Mouse (Mus musculus): ENCODE data around the gene Cacnb4.

Cacnb4 gene

GRCm38 (mm10) chr2:52433365-52433764, 243.3 kb downstream of the Cacnb4 start:
- ChIA-PET CTCF (no interaction called here), POLR2A (interaction anchor here in 1 of 4 experiments (1.1 kb wide), 1 partner anchor 9 kb away, joined by 5 read pairs; the partner anchor contains the start of gene Arl5a)

- POLR2A ChIA-PET: no interaction called here
These were observed 249.2 kb downstream of the Cacnb4 start for GRCm38 (mm10) chr2:52427383-52427782.

GRCm38 (mm10) chr2:52426041-52426440, 250.6 kb downstream of the Cacnb4 start:
- CTCF ChIA-PET: interaction anchor here in 2 of 4 experiments (0.6 to 1.0 kb wide), 2 partner anchors 159 to 165 kb away, joined by 3 to 4 read pairs; no protein-coding TSS in a partner anchor
- POLR2A ChIA-PET: interaction anchor here in 3 of 4 experiments (0.6 to 4.5 kb wide), 6 partner anchors 10 to 356 kb away, joined by 4 to 37 read pairs (median 10); partner anchors contain the start of gene Rif1 (in 1 of the 3)

More at GRCm38 (mm10) chr2:52427383-52427782, 249.2 kb downstream of the Cacnb4 start:
- CTCF ChIA-PET: no interaction called here

- ChIA-PET POLR2A (interaction anchor here in 3 of 4 experiments (0.6 to 4.5 kb wide), 21 partner anchors 9 to 355 kb away, joined by 3 to 37 read pairs (median 5); partner anchors contain the start of genes Neb (in 2 of the 3) and Rif1 (in 1 of the 3)), CTCF (interaction anchor here in 2 of 4 experiments (1.0 to 1.9 kb wide), 2 partner anchors 165 kb away, joined by 3 to 4 read pairs; no protein-coding TSS in a partner anchor)
These were observed 251.2 kb downstream of the Cacnb4 start for GRCm38 (mm10) chr2:52425523-52425795.

- ChIA-PET POLR2A (interaction anchor here (0.6 to 4.5 kb wide), 60 partner anchors 8 to 1436 kb away, joined by 3 to 37 read pairs (median 4); partner anchors contain the start of genes Neb (in 2 of the 4), Prpf40a (in 2 of the 4), Rif1 (in 2 of the 4) and Arl6ip6 (in 1 of the 4)), CTCF (interaction anchor here (0.5 to 1.9 kb wide), 7 partner anchors 21 to 697 kb away, joined by 3 to 11 read pairs (median 3); no protein-coding TSS in a partner anchor)
These were observed 251.7 kb downstream of the Cacnb4 start, which contains the start of gene Arl5a for GRCm38 (mm10) chr2:52424747-52425522. Gene Arl5a (minus strand): TSS chr2:52424901.

GRCm38 (mm10) chr2:52424248-52424728, 252.3 kb downstream of the Cacnb4 start:
- ChIA-PET CTCF (interaction anchor here (0.5 to 1.9 kb wide), 7 partner anchors 20 to 698 kb away, joined by 3 to 11 read pairs (median 3); no protein-coding TSS in a partner anchor), POLR2A (interaction anchor here (0.6 to 4.5 kb wide), 55 partner anchors 8 to 1435 kb away, joined by 3 to 37 read pairs (median 4); partner anchors contain the start of genes Prpf40a (in 2 of the 4), Arl6ip6 (in 1 of the 4), Neb (in 1 of the 4) and Rif1 (in 1 of the 4))

- ChIA-PET POLR2A (interaction anchor here (0.6 to 4.5 kb wide), 26 partner anchors 8 to 767 kb away, joined by 3 to 37 read pairs (median 4); partner anchors contain the start of genes Arl6ip6 (in 1 of the 4), Neb (in 1 of the 4), Prpf40a (in 1 of the 4) and Rif1 (in 1 of the 4)), CTCF (interaction anchor here in 2 of 4 experiments (0.5 to 1.9 kb wide), 3 partner anchors 19 to 306 kb away, joined by 3 to 4 read pairs (median 4); no protein-coding TSS in a partner anchor)
These were observed 252.9 kb downstream of the Cacnb4 start for GRCm38 (mm10) chr2:52423611-52424247.

- ChIA-PET CTCF (interaction anchor here in 1 of 4 experiments (0.7 kb wide), 1 partner anchor 20 kb away, joined by 4 read pairs; no protein-coding TSS in a partner anchor), POLR2A (interaction anchor here in 3 of 4 experiments (0.6 to 4.5 kb wide), 14 partner anchors 9 to 1314 kb away, joined by 3 to 37 read pairs (median 3); partner anchors contain the start of gene Rif1 (in 1 of the 3))
These were observed 253.6 kb downstream of the Cacnb4 start for GRCm38 (mm10) chr2:52422871-52423610.

- ChIA-PET CTCF (no interaction called here), POLR2A (interaction anchor here in 1 of 4 experiments (0.7 kb wide), 1 partner anchor 11 kb away, joined by 4 read pairs; no protein-coding TSS in a partner anchor)
These were observed 255.4 kb downstream of the Cacnb4 start for GRCm38 (mm10) chr2:52421197-52421596.

- ChIA-PET CTCF (interaction anchor here in 1 of 4 experiments (0.7 kb wide), 1 partner anchor 15 kb away, joined by 3 read pairs; no protein-coding TSS in a partner anchor), POLR2A (interaction anchor here in 1 of 4 experiments (1.1 to 1.2 kb wide), 2 partner anchors 10 to 86 kb away, joined by 3 to 4 read pairs; no protein-coding TSS in a partner anchor)
These were observed 256.5 kb downstream of the Cacnb4 start for GRCm38 (mm10) chr2:52420001-52420710.

- POLR2A ChIA-PET: interaction anchor here in 2 of 4 experiments (0.9 to 1.7 kb wide), 5 partner anchors 11 to 270 kb away, joined by 3 to 7 read pairs (median 4); no protein-coding TSS in a partner anchor
- CTCF ChIA-PET: interaction anchor here in 2 of 4 experiments (0.7 kb wide), 2 partner anchors 14 to 107 kb away, joined by 3 read pairs; no protein-coding TSS in a partner anchor
These were observed 257.3 kb downstream of the Cacnb4 start for GRCm38 (mm10) chr2:52419295-52419694.

GRCm38 (mm10) chr2:52412524-52413037, 264.1 kb downstream of the Cacnb4 start:
- ChIA-PET CTCF (no interaction called here), POLR2A (interaction anchor here in 1 of 4 experiments (1.2 to 1.5 kb wide), 2 partner anchors 12 to 18 kb away, joined by 3 to 9 read pairs; partner anchors contain the start of gene Arl5a)

GRCm38 (mm10) chr2:52406480-52406879, 270.2 kb downstream of the Cacnb4 start:
- POLR2A ChIA-PET: interaction anchor here in 1 of 4 experiments (1.3 to 5.0 kb wide), 2 partner anchors 18 to 24 kb away, joined by 3 to 37 read pairs; partner anchors contain the start of gene Arl5a
- CTCF ChIA-PET: interaction anchor here in 2 of 4 experiments (0.7 to 1.4 kb wide), 3 partner anchors 28 to 64 kb away, joined by 3 to 5 read pairs (median 3); partner anchors contain the start of gene Neb (in 1 of the 2)

GRCm38 (mm10) chr2:52405238-52405637, 271.4 kb downstream of the Cacnb4 start:
- CTCF ChIA-PET: interaction anchor here in 1 of 4 experiments (0.9 to 1.4 kb wide), 3 partner anchors 9 to 26 kb away, joined by 3 to 5 read pairs (median 3); partner anchors contain the start of gene Neb
- POLR2A ChIA-PET: interaction anchor here in 2 of 4 experiments (0.6 to 2.1 kb wide), 4 partner anchors 13 to 83 kb away, joined by 3 to 7 read pairs (median 6); partner anchors contain the start of gene Arl5a (in 2 of the 2)

GRCm38 (mm10) chr2:52394529-52394928, 282.1 kb downstream of the Cacnb4 start:
- CTCF ChIA-PET: no interaction called here
- POLR2A ChIA-PET: interaction anchor here in 1 of 4 experiments (0.9 to 1.3 kb wide), 2 partner anchors 10 to 17 kb away, joined by 3 to 7 read pairs; no protein-coding TSS in a partner anchor

- CTCF ChIA-PET: no interaction called here
- POLR2A ChIA-PET: no interaction called here
These were observed 286.1 kb downstream of the Cacnb4 start for GRCm38 (mm10) chr2:52390415-52390975.
